Mouse (Mus musculus) megakaryocyte-erythroid progenitor cell, adult 5-6 weeks (primary cell): ENCODE measurements around the gene Top3a. TPM values are rescaled to one million over a fixed set of nuclear protein-coding genes. Genes with fewer than 3 reads are reported as not detected.

Experiments used
- ATAC-seq: replicated peaks from 2 replicates; pipeline ENCODE4 v1.8.0; 2016; ENCODE audit warnings: mild to moderate bottlenecking, inconsistent platforms; ENCODE audit not compliant: severe bottlenecking, poor library complexity, low FRiP score, low TSS enrichment
- total RNA-seq, 2 experiments: library from RNA; stranded (forward) in 1 of 2; stranded (reverse) in 1 of 2; fragments of 200-1000, 215-1000 nt in 1 of 2; fragments of >200 nt in 1 of 2; fragmentation: Nextera tagmentation in 1 of 2; gene quantifications; 2 replicates each; pipeline ENCODE4 v1.2.3; 2014 to 2017

The Top3a gene
- total RNA-seq, 2 experiments from 2014 or later, result 17.9 to 19.8 TPM

GRCm38 (mm10) chr11:60698806-60699523 lies 78.2 kb downstream of the Top3a start:
- peak; percentile 30; the same call in 1 of the 2 replicates for ATAC-seq

- no peak for ATAC-seq
Measured at GRCm38 (mm10) chr11:60697561-60697960, 79.6 kb downstream of the Top3a start.

- no peak for ATAC-seq
Measured at GRCm38 (mm10) chr11:60696165-60696564, 81.0 kb downstream of the Top3a start.

Other genes starting within 250 kb of the Top3a start
- gene Alkbh5, start 241.0 kb downstream of the Top3a start, total RNA-seq (2014; fragmentation: Nextera tagmentation), result 33.5 and 37.7 TPM in 2 replicates
- 25.4 and 28.1 TPM in 2 replicates for gene Alkbh5, start 241.0 kb downstream of the Top3a start, total RNA-seq (2017)
- gene Llgl1, start 77.6 kb downstream of the Top3a start, total RNA-seq (2014; fragmentation: Nextera tagmentation), result 20.1 and 21.7 TPM in 2 replicates
- gene Llgl1, start 77.6 kb downstream of the Top3a start, total RNA-seq (2017), result 3.8 and 8.0 TPM in 2 replicates
- gene Flii, start 50.1 kb downstream of the Top3a start, total RNA-seq (2014; fragmentation: Nextera tagmentation), result 61.3 and 78.4 TPM in 2 replicates
- 85.0 and 105 TPM in 2 replicates for gene Flii, start 50.1 kb downstream of the Top3a start, total RNA-seq (2017)
- 3.8 and 4.4 TPM in 2 replicates for gene Mief2, start 49.0 kb downstream of the Top3a start, total RNA-seq (2014; fragmentation: Nextera tagmentation)
- gene Mief2, start 49.0 kb downstream of the Top3a start, total RNA-seq (2017), result 2.1 and 4.7 TPM in 2 replicates
- 18.5 and 21.5 TPM in 2 replicates for gene Smcr8, start 159 bp upstream of the Top3a start, total RNA-seq (2014; fragmentation: Nextera tagmentation)
- gene Smcr8, start 159 bp upstream of the Top3a start, total RNA-seq (2017), result 11.7 and 11.9 TPM in 2 replicates
- 9.1 and 11.9 TPM in 2 replicates for gene Shmt1, start 34.4 kb upstream of the Top3a start, total RNA-seq (2014; fragmentation: Nextera tagmentation)
- gene Shmt1, start 34.4 kb upstream of the Top3a start, total RNA-seq (2017), result 29.1 and 73.7 TPM in 2 replicates
- 18.5 and 19.1 TPM in 2 replicates for gene Dhrs7b, start 53.3 kb upstream of the Top3a start, total RNA-seq (2014; fragmentation: Nextera tagmentation)
- gene Dhrs7b, start 53.3 kb upstream of the Top3a start, total RNA-seq (2017), result 15.4 and 27.2 TPM in 2 replicates
- gene Tmem11, start 101.9 kb upstream of the Top3a start, total RNA-seq (2014; fragmentation: Nextera tagmentation), result 33.3 and 41.4 TPM in 2 replicates
- gene Tmem11, start 101.9 kb upstream of the Top3a start, total RNA-seq (2017), result 78.6 and 101 TPM in 2 replicates
- gene Natd1, start 137.4 kb upstream of the Top3a start, total RNA-seq (2014; fragmentation: Nextera tagmentation), result 5.8 and 9.2 TPM in 2 replicates
- gene Natd1, start 137.4 kb upstream of the Top3a start, total RNA-seq (2017), result 1.4 and 2.2 TPM in 2 replicates
- 46.0 and 52.1 TPM in 2 replicates for gene Map2k3, start 154.7 kb upstream of the Top3a start, total RNA-seq (2014; fragmentation: Nextera tagmentation)
- 13.5 and 19.1 TPM in 2 replicates for gene Map2k3, start 154.7 kb upstream of the Top3a start, total RNA-seq (2017)
- gene Kcnj12, start 245.2 kb upstream of the Top3a start, total RNA-seq (2014; fragmentation: Nextera tagmentation), result not detected in 2 replicates
- not detected in 2 replicates for gene Kcnj12, start 245.2 kb upstream of the Top3a start, total RNA-seq (2017)